Mouse (Mus musculus) intestine, embryonic 14.5 days (tissue): ENCODE measurements around the gene Trhde. TPM values are rescaled to one million over a fixed set of nuclear protein-coding genes. Genes with fewer than 3 reads are reported as not detected.

Source experiments
- ATAC-seq: fragments of 200-750 bp; cut with Nextera tagmentation; replicated peaks from 2 replicates; pipeline ENCODE4 v1.8.0; 2017; ENCODE audit warnings: low read depth, moderate number of reproducible peaks, moderate TSS enrichment, moderate library complexity; ENCODE audit not compliant: low FRiP score, low TSS enrichment
- DNase-seq: peaks from one replicate; pipeline ENCODE4 v3.0.0-alpha.2; 2018; ENCODE audit warnings: low spot score
- H3K27ac ChIP-seq: fragments of 300-500 bp; sonication (generic); 2 replicates; pipeline ENCODE4 v1.5.1; 2014; ENCODE audit warnings: low read depth, mild to moderate bottlenecking, control low read depth
- H3K27me3 ChIP-seq: fragments of 300-500 bp; sonication (generic); replicated peaks from 2 replicates; pipeline ENCODE4 v1.6.1; 2014; ENCODE audit warnings: low read length, control low read depth; ENCODE audit not compliant: control insufficient read depth, insufficient read depth
- H3K36me3 ChIP-seq: fragments of 300-500 bp; sonication (generic); 2 replicates; pipeline ENCODE4 v1.6.1; 2014; ENCODE audit warnings: low read length, control low read depth; ENCODE audit not compliant: control insufficient read depth, insufficient read depth
- H3K4me1 ChIP-seq: fragments of 300-500 bp; sonication (generic); replicated peaks from 2 replicates; pipeline ENCODE4 v1.6.1; 2014; ENCODE audit warnings: low read length, control low read depth, mixed read lengths; ENCODE audit not compliant: control insufficient read depth, insufficient read depth
- H3K4me2 ChIP-seq: fragments of 300-500 bp; sonication (generic); 2 replicates; pipeline ENCODE4 v1.6.1; 2014; ENCODE audit warnings: low read length
- H3K4me3 ChIP-seq: fragments of 300-500 bp; sonication (generic); 2 replicates; pipeline ENCODE4 v1.5.1; 2014; ENCODE audit warnings: low read depth, low read length, control low read depth, mixed read lengths
- H3K9ac ChIP-seq: fragments of 300-500 bp; sonication (generic); 2 replicates; pipeline ENCODE4 v1.6.1; 2014; ENCODE audit warnings: mild to moderate bottlenecking, low read length
- H3K9me3 ChIP-seq: fragments of 300-500 bp; sonication (generic); 2 replicates; pipeline ENCODE4 v1.6.1; 2016; ENCODE audit warnings: low read length, control low read depth; ENCODE audit not compliant: control insufficient read depth
- WGBS: fragments of 180-500 bp; shearing (Covaris S2); extraction: QIAGEN DNeasy Blood & Tissue Kit; methylation state at CpG from one replicate; pipeline ENCODE4 v1.1.7; 2014; 5-methylcytosine and 5-hydroxymethylcytosine counted together
- polyA plus RNA-seq: library from polyadenylated mRNA; unstranded; fragments of >200 nt; fragmentation: Nextera tagmentation; extraction: Ambion mirVana; gene quantifications from 2 replicates; pipeline ENCODE4 v1.2.1, GENCODE M21; 2014

The Trhde gene
- polyA plus RNA-seq, 1 experiment from 2014 or later = 0.49 TPM

DNA sequence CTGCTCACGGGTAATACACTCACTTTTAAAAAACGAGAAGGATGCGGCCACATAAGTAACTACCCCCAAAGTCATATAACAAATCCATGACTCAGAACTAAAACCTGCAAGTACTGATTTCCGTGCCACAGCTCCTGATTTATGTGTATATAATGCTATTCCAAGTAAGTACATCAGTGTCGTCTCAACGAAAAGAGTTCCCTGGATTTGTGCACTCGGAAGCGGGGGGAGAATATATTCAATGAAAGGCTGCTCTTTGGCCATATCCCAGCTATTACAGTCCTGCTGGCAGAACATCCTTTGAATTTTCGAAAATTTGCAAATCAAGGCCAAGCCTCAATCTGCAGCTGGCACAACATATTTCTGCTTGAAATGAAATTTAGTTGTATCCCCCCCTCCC lies 43.5 kb downstream of the Trhde start:
- no peak overlapping the region for H3K4me2 ChIP-seq
- no peaks in the 10 kb centered on the region for H3K36me3 ChIP-seq
- H3K9me3 ChIP-seq = no peaks in the 10 kb centered on the region
- H3K9ac ChIP-seq = no peak overlapping the region
- WGBS = 65% methylated on average over 9 of the region's 9 CpGs
- ATAC-seq (no peak), DNase-seq (no peak)
- no peaks in the 10 kb centered on the region for H3K27me3 ChIP-seq
- H3K4me3 ChIP-seq = no peak overlapping the region
- H3K27ac ChIP-seq = no peak overlapping the region
- H3K4me1 ChIP-seq = no peaks in the 10 kb centered on the region

DNA sequence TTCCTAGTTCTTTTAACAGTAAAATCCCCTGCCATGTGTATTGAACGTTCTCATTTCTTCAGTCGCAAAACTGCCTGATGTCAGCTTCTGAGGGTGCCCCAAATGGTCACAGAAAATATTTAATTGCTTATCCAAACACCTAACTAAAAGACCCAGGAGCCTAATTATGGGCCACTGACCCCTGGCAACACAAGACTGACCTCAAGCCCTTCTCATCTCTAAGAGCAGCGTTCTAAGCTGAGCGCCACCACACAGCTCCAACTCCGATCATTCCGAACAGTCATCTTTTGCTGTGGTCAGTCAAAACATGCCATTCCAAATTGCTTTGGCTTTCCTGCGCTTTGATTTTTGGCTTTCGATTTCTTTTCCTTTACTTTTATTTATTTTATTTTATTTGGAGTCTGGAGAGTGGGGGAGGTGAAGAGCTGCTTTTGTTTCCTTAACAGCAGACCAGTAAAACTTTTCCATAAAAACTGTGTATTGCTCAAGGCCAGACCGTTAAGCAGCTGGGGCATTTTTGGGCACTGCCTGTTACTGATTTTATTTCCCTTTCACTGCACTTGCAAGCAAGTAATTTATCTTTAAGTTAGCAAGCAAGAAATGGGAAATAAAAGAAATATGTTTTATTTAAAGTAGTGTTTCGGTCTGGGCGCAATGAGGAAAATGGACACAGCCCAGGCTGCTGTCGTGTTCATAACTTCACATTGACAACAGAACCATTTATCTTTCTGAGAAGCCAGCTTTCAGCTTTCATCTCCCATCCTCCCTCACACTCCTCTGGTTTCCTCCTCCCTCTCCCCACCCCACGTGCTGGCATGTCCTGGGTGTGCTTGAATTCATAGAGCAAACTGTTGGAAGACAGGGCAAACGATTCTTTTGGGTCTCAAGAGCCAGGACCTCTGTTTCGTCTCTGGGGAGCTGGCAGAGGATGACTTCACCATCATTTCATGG lies 59.1 kb downstream of the Trhde start:
- H3K27me3 ChIP-seq = no peaks in the 10 kb centered on the region
- H3K9me3 ChIP-seq = no peaks in the 10 kb centered on the region
- ATAC-seq (no peak; the same call in 1 of the 2 replicates), DNase-seq (no peak)
- H3K9ac ChIP-seq = no peak overlapping the region
- WGBS = 39% methylated on average over 15 of the region's 15 CpGs
- H3K4me1 ChIP-seq = no peaks in the 10 kb centered on the region; the same call in 1 of the 2 replicates
- peak overlapping the region; percentile 5; the same call in 1 of the 2 replicates for H3K4me2 ChIP-seq
- H3K36me3 ChIP-seq = no peaks in the 10 kb centered on the region
- H3K4me3 ChIP-seq = no peak overlapping the region
- no peak overlapping the region for H3K27ac ChIP-seq

DNA sequence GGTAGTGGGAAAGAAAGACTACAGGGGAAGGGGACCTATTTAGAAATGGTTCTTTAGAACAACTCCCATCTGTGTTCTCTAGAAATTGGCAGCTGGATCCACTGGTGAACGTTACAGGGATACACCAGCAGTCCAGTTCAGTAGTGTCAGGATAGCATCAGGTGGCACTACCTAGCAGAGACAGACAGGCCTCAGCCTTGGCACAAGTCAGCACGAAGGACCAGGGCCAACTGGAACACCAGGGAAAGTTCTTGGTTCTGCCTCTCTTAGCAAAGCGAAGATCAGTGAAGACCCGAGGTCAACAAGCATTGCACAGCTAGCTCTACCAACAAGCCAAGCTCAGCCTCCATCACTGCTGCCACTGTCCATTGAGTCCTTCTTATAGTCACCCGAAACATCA lies 62.2 kb downstream of the Trhde start:
- no peak overlapping the region for H3K4me2 ChIP-seq
- H3K36me3 ChIP-seq = no peaks in the 10 kb centered on the region
- ATAC-seq (no peak), DNase-seq (no peak)
- no peaks in the 10 kb centered on the region for H3K9me3 ChIP-seq
- WGBS = 92% methylated on average over 5 of the region's 5 CpGs
- H3K27me3 ChIP-seq = no peaks in the 10 kb centered on the region
- no peak overlapping the region for H3K27ac ChIP-seq
- no peak overlapping the region for H3K4me3 ChIP-seq
- peaks cover 11% of the 10 kb centered on the region for H3K4me1 ChIP-seq
- H3K9ac ChIP-seq = no peak overlapping the region

DNA sequence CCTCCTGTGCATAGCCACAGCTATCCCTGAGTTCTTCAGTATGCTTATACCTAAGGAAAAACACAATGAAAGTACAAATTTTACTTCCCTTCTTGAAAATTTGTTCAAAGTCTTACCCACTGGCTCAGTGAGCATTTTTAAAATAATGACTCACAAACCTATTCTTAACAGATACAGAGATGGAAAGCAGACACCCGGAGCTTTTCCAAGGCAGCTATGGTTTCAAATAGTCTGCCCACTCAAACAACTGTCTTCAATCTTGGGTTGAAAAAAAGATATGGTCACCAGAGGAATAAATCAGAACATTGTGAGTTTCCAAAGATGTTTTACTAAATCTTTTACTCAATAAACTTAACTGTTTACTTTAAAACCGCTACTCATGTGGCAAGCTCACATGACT lies 64.5 kb downstream of the Trhde start:
- H3K4me2 ChIP-seq = no peak overlapping the region
- H3K27ac ChIP-seq = no peak overlapping the region
- ATAC-seq (no peak), DNase-seq (no peak)
- H3K9ac ChIP-seq = no peak overlapping the region
- WGBS = 44% methylated on average over 2 of the region's 2 CpGs
- H3K36me3 ChIP-seq = no peaks in the 10 kb centered on the region
- no peaks in the 10 kb centered on the region for H3K27me3 ChIP-seq
- peaks cover 14% of the 10 kb centered on the region for H3K4me1 ChIP-seq
- no peak overlapping the region for H3K4me3 ChIP-seq
- no peaks in the 10 kb centered on the region for H3K9me3 ChIP-seq

DNA sequence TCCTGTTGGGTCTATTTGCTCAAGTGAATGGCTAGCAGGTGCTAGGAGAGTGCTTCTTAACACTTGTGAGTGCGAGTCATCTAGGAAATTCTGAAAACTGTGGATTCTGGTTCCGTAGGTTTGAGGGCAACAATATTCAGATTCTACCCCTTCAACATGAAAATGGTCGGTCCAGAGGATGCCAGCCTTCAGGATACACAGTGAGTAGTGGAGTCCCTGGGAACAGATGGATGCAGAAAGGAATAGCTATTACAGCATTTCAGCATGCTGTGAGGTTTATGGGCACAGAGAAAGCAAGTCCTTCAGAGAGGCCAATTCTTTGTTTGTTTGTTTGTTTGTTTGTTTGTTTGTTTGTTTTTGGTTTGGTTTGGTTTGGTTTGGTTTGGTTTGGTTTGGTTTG lies 65.7 kb downstream of the Trhde start:
- no peak for DNase-seq
- H3K27me3 ChIP-seq = no peaks in the 10 kb centered on the region
- no peak for ATAC-seq
- H3K4me1 ChIP-seq = peaks cover 14% of the 10 kb centered on the region
- WGBS = 79% methylated on average over 3 of the region's 3 CpGs
- no peak overlapping the region for H3K4me3 ChIP-seq
- no peaks in the 10 kb centered on the region for H3K9me3 ChIP-seq
- no peak overlapping the region for H3K27ac ChIP-seq
- no peaks in the 10 kb centered on the region for H3K36me3 ChIP-seq
- H3K9ac ChIP-seq = no peak overlapping the region
- H3K4me2 ChIP-seq = no peak overlapping the region

DNA sequence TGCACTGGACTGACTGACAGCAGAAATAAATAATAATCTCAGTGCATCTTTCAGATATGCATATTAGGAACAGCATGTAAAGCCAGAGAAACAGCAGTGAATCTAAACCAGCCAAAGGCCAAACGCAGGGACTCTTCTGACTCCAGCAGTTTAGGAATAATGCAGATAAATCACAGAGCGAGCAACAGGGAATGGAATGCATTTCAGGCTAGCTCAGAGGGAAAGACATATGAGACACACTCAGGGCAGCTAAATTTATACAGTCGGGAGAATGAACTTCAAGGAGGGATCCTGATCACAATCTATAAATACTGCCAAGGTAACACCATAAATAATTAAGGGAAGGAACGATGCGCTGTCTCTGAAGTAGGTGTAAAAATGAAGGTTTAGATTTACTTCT lies 66.4 kb downstream of the Trhde start:
- WGBS = 30% methylated on average over 5 of the region's 5 CpGs
- H3K9ac ChIP-seq = no peak overlapping the region
- no peak overlapping the region for H3K27ac ChIP-seq
- ATAC-seq (no peak), DNase-seq (no peak)
- no peak overlapping the region for H3K4me2 ChIP-seq
- H3K4me3 ChIP-seq = no peak overlapping the region
- H3K4me1 ChIP-seq = peaks cover 14% of the 10 kb centered on the region
- H3K36me3 ChIP-seq = no peaks in the 10 kb centered on the region
- H3K9me3 ChIP-seq = no peaks in the 10 kb centered on the region
- no peaks in the 10 kb centered on the region for H3K27me3 ChIP-seq

DNA sequence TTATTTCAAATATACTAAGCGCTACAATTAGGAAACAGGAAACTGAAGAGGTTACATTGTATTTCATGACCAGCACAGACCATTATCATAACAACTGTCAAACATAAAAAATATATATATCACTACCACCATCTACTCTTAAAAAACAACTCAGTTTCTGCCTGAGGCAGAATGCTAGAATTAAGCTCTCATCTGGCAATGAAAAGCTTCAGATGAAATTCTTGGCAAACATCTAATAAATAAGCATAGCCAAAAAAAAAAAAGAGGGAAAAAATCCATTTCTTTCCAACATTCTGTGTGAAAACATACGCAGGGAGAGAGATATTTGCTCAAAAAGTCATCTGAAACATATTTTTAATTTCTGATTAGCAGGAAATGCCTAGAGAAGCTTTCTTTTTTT lies 67.0 kb downstream of the Trhde start:
- H3K4me1 ChIP-seq = peaks cover 14% of the 10 kb centered on the region
- no peaks in the 10 kb centered on the region for H3K9me3 ChIP-seq
- no peaks in the 10 kb centered on the region for H3K36me3 ChIP-seq
- no peak overlapping the region for H3K27ac ChIP-seq
- H3K9ac ChIP-seq = no peak overlapping the region
- ATAC-seq = no peak
- H3K4me2 ChIP-seq = no peak overlapping the region
- 49% methylated on average over 2 of the region's 2 CpGs for WGBS
- no peak for DNase-seq
- no peak overlapping the region for H3K4me3 ChIP-seq
- no peaks in the 10 kb centered on the region for H3K27me3 ChIP-seq

DNA sequence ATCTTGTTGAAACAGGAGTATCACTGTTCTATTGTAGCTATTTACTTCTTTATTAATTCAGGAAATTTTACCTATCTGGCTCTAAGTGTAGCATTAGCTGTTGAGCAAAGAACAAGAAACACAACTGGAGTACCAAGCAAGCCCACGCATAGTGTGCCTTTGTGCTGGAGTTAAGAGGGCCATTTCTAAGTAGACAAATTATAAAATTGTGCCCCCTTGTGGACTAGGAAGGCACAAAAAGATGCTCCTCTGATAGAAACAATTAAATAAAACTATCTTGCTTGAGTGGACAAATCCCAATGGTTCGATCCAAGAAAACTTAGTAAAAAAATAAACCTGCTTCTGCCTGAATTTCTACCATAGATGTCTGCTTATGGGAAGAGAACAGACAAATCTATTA lies 76.5 kb downstream of the Trhde start:
- DNase-seq = no peak
- Histone ChIP-seq H3K9me3 (no peaks in the 10 kb centered on the region), H3K9ac (no peak overlapping the region), H3K36me3 (no peaks in the 10 kb centered on the region), H3K27ac (no peak overlapping the region), H3K27me3 (no peaks in the 10 kb centered on the region), H3K4me3 (no peak overlapping the region), H3K4me1 (no peaks in the 10 kb centered on the region), H3K4me2 (no peak overlapping the region)
- ATAC-seq = no peak
- 76% methylated on average over 2 of the region's 2 CpGs for WGBS

DNA sequence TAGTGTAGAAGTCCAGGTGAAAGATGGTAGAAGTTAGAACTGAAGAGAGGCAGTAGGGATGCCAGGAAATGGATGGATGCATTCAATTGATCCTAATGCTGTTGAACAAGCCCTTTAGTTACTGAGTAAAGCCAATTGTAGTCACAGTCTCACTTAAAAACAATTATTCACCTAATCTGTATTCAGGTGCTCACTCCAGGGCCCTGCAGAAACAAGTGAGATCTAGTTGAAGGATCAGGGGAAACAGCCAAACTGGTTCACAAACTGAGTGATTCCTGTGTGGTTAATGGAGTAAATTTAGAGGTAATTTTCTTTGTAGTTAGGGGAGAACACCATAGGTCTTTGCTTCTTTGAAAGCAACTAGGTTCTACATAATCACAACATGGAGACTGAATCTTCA lies 100.3 kb downstream of the Trhde start:
- H3K36me3 ChIP-seq = no peaks in the 10 kb centered on the region
- H3K9me3 ChIP-seq = no peaks in the 10 kb centered on the region
- H3K4me2 ChIP-seq = no peak overlapping the region
- ATAC-seq (no peak), DNase-seq (no peak)
- H3K4me1 ChIP-seq = no peaks in the 10 kb centered on the region
- H3K9ac ChIP-seq = no peak overlapping the region
- H3K27ac ChIP-seq = no peak overlapping the region
- H3K4me3 ChIP-seq = no peak overlapping the region
- no peaks in the 10 kb centered on the region for H3K27me3 ChIP-seq
